Mouse (Mus musculus) erythroblast, adult 5-6 weeks (primary cell): ENCODE results near the gene Gipc2. TPM values are rescaled to one million over a fixed set of nuclear protein-coding genes. Genes with fewer than 3 reads are reported as not detected.
A peak's percentile ranks its signal among the peaks of the same experiment; 100 is the strongest.
"Not testable (repeated sequence)": the region's sequence is repeated elsewhere in the genome, so short reads cannot be mapped to it uniquely, and the experiment has no call there.

Experiments
- ATAC-seq: replicated peaks from 2 replicates; pipeline ENCODE4 v1.8.0; 2016; ENCODE audit warnings: moderate number of reproducible peaks, mild to moderate bottlenecking, moderate TSS enrichment, inconsistent platforms; ENCODE audit not compliant: poor library complexity, low FRiP score, severe bottlenecking
- total RNA-seq, 2 experiments: library from RNA; stranded (forward) in 1 of 2; stranded (reverse) in 1 of 2; fragments of 150-400 nt in 1 of 2; fragments of 200-764, 138-1000 nt in 1 of 2; gene quantifications; 2 replicates each; pipeline versions ENCODE4 v1.2.3 to v1.2.4; 2015 to 2017; ENCODE audit warnings: low replicate concordance in 2 of 2

Gipc2 gene
- total RNA-seq, 2 experiments from 2014 or later, result 2.4 TPM; not detected in 1

DNA sequence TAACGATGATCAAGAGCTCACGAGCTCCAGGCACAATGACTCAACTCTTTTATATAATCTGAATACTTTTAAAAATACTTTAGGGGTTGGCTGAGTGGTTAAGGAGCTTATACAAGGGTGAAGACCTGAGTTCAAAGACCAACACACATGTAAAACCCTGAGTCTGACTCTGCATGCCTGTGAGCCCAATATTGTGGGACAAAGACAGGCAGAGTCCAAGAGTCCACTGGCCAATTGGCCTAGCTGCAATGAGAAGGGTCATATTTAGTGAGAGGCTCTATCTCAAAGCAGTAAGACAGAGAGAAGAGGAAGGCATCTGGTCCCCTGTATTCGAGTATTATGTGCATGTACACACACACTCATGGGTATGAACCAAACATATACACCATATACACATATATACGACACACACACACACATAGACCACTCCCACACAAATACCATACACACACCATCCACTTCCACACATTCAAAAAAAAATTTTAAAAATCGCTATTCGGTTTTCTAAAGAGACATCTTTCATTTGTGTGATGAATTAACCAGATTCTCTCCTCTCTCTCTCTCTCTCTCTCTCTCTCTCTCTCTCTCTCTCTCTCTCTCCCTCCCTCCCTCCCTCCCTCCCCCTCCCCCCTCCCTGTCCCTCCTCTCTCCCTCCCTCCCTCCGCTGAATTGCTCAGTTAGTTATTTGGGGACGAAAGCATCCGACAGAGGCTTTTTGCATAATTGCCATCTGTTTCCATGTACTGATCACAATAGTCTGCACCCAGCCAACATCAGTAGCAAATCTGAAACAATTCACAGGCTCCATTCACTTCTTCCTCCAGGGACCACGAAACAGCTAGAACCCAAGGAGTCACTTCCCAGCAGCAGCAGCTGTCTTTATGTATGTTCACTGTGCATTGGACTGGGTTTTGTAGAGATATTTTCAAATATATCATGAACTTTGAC lies 7.4 kb downstream of the Gipc2 start:
- ATAC-seq, result no peak

DNA sequence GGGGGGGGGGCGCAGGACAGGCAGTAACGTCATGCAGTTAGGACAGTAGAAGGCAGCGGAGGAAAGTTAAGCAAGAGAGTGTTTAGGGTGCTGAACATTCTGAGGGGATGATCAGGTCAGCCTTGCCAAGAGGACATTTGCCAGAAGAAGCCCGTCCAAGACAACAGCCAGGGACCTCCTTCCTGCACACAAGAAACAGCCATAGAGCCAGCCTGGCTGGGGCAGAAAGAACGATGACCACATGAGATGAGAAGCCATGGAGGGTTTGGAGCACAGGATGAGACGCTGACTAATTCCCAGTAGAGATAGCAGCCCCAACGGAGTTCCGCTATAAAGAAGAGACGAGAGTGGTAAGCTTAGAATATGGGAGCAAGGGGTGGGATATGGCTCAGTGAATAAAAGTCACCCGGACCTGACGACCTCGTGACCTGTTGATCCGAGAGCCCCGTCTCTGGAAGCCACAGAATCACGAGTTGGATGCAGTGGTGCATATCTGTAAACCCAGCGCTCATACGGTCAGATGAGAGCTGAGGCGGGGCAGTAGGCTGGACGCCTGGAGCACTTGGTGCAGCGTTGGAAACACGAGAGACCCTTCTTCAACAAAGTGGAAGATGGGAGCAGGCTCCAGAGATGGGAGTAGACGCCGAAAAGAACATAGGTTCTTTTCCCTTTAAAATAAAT lies 9.1 kb downstream of the Gipc2 start:
- ATAC-seq, result no peak

DNA sequence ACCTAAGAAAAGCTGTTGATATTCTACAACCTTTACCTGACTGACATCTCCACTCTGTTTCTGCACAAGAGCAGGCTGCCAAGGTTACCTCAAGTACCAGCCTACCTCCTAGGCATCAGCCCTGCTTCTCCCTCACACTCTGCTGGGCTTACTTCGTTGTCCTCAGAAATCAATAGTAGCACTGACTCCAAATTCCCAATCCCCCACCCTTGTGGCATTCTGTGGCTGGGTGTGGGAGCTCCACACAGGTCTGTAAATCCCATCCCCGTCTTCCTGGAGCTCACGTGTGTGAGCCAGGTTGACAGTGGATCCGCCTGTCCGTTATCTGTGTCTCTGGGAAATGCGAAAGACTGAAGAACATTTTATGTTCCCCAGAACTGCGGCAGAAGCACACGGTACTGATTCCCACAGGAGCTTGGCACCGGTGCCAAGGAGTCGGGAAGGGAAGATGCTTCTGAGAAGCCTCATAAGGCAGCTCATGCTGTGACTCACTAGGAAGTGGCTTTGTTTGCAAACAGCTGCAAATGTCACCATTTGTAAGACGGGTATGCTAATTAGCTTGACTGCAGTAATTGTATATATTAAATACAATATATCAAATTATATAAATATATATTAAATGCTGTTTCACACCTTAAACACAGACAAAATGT lies 10.6 kb downstream of the Gipc2 start:
- ATAC-seq, result no peak

- ATAC-seq, result no peak
These were observed 11.9 kb downstream of the Gipc2 start for GRCm38 (mm10) chr3:152154095-152154494.

DNA sequence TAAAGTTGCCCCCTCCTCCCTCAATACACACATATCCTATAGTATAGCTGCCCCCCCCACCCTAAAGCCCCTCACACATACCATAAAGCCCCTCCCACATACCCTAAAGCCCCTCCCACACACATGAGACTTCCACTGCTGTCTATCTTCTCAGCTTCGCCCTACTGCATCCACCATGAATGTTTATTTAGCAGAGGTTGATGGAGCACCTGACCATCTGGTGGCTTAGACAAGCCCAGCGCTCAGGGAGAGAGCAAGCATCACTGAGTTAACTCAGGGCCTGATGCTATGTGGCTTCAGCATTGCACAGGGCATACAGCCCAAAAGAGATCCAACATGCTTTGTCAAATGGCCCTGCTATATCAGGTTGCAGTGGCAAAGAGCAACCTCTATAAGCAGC lies 12.9 kb downstream of the Gipc2 start:
- peak; percentile 56 for ATAC-seq

GRCm38 (mm10) chr3:152152483-152152804 lies 13.6 kb downstream of the Gipc2 start:
- ATAC-seq, result peak; percentile 92

GRCm38 (mm10) chr3:152151725-152152482 lies 14.1 kb downstream of the Gipc2 start:
- ATAC-seq, result peak; percentile 51

DNA sequence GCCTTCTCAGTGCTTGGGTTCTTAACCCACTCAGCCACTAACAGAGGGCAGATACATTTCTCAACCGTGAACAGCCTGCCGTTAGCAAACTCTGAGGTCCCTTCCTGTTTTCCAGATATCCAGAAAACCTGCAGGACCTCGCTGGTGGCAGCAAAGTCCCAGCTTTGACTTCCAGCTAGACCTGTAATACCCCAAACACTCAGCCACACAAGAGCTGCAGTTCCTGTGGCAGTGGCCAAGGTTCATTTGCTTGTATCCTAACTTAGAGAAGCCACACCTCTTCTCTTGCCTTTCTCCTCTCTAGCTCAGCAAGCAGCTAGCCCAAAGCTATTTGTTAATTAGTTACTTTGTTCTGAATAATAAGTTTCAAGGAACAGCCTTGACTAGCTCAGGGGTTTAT lies 16.2 kb downstream of the Gipc2 start:
- no peak for ATAC-seq

- no peak for ATAC-seq
These were observed 16.6 kb downstream of the Gipc2 start for GRCm38 (mm10) chr3:152149449-152149848.

DNA sequence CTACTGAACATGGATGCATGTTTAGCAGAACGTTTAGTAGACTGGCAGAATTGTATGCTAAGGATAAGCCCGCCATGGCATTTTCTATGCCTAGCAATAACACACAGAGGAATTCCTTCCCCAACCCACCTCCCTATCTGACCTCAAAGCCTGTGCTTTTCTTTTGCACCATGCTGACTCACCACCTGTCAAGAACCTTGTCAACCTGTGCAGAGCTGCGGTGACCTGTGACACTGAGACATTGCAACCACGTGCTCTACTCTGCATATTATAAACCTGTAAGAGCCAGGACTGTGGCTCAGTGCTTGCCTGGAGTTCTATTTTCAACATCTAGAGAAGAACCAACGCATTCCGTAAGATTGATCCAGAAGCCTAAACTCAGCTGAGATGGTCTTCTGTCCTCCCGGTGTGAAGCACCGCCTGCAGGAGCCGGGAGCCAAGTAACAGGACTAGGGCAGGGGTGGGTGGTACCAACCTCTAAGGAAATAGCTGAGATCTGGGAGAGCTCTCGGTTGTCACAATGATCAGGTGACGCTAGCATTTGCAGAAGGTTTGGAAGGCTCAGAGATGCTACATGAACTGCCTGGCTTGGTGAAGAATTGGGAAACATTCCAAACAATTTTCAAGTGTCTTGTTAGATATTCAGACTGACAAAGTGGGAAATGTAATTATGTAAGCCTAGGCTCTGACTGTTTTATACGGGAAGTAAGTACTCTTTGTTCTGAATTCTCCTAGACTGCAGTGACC lies 18.8 kb downstream of the Gipc2 start:
- no peak for ATAC-seq

DNA sequence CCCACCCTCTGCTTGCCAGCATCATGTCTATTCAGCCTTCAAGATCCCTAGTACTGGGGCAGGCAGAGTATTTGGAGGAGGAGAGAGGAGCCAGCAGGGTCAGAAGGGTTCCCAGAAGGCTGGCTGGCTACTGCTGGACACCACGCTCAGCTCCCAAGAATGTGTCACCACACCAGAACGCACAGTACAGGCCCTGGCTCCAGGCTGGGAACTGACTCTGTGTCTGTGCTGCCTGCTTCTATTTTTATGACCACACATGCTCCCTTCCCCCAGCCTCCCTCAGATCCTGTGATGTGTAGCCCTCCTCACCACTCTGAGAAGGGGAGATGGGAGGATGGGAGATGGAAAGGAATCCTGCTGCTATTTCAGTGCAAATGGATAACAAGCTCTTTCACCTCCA lies 20.8 kb downstream of the Gipc2 start:
- ATAC-seq, result no peak

GRCm38 (mm10) chr3:152142989-152143695 lies 22.9 kb downstream of the Gipc2 start:
- ATAC-seq, result no peak

DNA sequence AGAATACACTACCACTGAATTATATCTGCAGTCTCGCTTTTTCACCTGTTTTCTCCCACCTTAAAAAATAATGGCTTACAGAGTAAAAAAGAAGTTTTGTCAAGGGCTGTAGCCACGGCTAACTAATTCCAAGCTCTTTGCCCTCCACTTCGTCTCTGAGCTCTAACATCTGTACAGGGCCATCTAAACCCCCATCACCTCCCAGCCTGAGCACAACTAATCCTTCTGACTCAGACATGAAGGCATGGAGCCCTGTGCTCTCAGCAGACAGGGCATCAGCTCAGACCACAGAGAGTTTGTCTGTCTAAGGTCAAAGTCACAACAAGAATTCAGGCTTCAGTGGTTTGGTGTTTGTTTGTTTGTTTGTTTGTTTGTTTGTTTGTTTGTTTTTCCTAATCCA lies 23.9 kb downstream of the Gipc2 start:
- no peak for ATAC-seq

DNA sequence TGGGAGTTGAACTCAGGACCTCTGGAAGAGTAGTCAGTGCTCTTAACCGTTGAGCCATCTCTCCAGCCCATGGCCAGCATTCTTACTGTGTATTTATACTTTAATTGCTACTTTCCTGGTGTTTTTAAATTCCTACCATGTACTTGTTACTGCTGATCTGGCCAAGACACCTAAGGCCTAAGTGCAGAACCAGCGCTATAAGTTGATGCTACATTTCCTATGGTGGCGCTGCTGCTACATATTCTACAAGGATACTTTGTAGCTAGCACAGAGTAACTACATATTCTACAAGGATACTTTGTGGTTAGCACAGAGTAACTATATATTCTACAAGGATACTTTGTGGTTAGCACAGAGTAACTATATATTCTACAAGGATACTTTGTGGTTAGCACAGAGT lies 26.7 kb downstream of the Gipc2 start:
- peak; percentile 70 for ATAC-seq

DNA sequence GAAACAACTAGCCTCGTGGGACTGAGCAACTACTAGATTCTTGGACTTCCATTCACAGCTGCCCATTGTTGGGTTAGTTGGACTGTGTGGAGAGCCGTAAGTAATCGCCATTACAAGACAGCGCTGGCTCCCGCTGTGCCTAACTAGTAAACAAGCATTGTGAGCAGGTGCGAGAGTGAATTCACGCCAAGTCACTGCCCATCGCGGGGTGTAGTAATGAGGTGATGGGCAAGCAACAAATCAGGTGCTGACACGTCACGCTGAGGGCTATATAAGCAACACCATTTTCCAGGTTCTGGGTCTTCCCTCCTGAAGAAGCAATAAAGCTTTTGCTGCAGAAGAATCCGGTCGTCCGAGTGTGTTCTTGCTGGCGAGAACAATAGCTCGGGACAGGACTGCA lies 29.9 kb downstream of the Gipc2 start:
- ATAC-seq, result not testable (repeated sequence)

- no peak for ATAC-seq
These were observed 32.4 kb downstream of the Gipc2 start for GRCm38 (mm10) chr3:152133621-152134020.

GRCm38 (mm10) chr3:152130963-152131362 lies 35.1 kb downstream of the Gipc2 start:
- no peak for ATAC-seq

DNA sequence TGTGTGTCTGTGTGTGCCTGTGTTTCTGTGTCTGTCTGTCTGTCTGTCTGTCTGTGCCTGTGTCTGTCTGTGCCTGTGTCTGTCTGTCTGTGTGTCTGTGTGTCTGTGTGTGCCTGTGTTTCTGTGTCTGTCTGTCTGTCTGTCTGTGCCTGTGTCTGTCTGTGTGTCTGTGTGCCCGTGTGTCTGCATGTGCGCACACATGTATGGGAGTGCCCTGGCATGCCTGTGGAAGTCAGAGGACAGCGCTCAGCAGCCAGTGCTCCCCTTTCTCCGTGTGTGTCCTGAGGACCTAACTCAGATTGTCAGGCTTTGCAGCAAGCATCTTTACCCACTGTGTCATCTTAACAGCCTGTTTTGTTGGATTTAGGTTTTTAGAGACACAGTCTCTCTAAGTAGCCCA lies 36.6 kb downstream of the Gipc2 start:
- ATAC-seq, result not testable (repeated sequence)

GRCm38 (mm10) chr3:152128631-152129030 lies 37.4 kb downstream of the Gipc2 start:
- ATAC-seq, result no peak
